Mouse (Mus musculus) kidney, adult 2 months (tissue): ENCODE measurements at regions not wholly inside any gene's neighbourhood (a gene's known extent, or its start where the extent isn't known, plus 50 kb on each side); places are given as distances from the start of the nearest gene placed in this dataset.

ENCODE experiments used
- CTCF ChIP-seq: fragments of 200-500 bp; conservative IDR thresholded peaks from 2 replicates; pipeline ENCODE4 v1.5.1; 2011; ENCODE audit warnings: low read depth, mild to moderate bottlenecking, control low read depth, low read length, moderate library complexity, mixed read lengths; ENCODE audit not compliant: insufficient read depth, insufficient read length
- POLR2A ChIP-seq: fragments of 200-500 bp; IDR thresholded peaks from one replicate; pipeline ENCODE4 v1.6.1; 2011; ENCODE audit warnings: low read depth, low read length, control low read depth

DNA sequence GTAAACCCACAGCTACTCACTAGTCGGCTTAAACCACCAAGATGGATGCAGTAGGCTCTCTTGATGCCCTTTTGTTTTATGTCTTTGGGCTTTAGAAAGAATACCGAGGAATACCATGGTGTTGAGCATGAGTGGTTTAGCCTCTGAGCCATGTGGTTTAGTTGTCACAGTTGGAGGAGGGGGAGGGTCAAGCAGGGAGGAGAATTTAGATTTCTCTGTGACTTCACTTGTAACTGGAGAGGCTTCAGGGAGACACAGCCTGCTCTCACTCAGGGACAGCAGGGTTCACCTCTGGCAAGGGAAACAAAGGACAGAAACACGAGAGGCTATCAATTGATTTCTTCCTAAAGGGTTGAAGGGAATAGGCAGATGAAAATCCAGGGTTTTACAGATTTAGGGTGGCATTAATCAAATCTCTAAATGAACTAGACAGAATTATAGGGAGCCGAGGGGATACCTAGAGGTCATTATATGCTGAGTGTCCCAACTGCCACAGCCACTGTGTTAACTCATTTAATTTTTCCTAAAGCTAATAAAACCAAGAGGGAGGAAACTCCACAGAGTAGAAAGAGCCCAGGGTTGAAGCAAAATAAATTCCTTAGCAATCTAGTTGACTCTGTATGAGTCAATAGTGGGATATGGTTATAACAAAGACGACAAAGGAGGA is 2113.7 kb upstream of the 5930422O12Rik start:
- TF ChIP-seq CTCF (no peak), POLR2A (no peak)
